ENCODE assay signal across 25 mouse cellular contexts in genomic region chr5:65149706-65150105, GRCm38 (mm10). TPM values are rescaled to one million over a fixed set of nuclear protein-coding genes. Genes with fewer than 3 reads are reported as not detected.
DNase-seq lines count a peak whose midpoint lies in the region; ATAC-seq and TF ChIP-seq lines count a peak whose summit lies in the region.
"Had no signal": no experiment of that assay in that cellular context is flagged by ENCODE, and none has a peak within 500 bp of the region (broad histone marks: within the 10 kb centered on the region; RNA-seq: fewer than 3 reads in every experiment).

No protein-coding gene starts in this region.

- WGBS in hindbrain, postnatal 0 days, result 85% methylated on average over 6 of the region's 6 CpGs
- WGBS in hindbrain, embryonic 14.5 days, result 93% methylated on average over 6 of the region's 6 CpGs
- WGBS in liver, adult 2 months, result 50% methylated on average over 6 of the region's 6 CpGs

- H3K9me3 ChIP-seq in hindbrain, postnatal 0 days (ENCODE audit: low read length), result no peaks in the 10 kb centered on the region
- no peaks in the 10 kb centered on the region for H3K9me3 ChIP-seq in hindbrain, embryonic 14.5 days (ENCODE audit: control insufficient read depth, low read length)
- H3K9me3 ChIP-seq: embryonic facial prominence, embryonic 10.5 days; embryonic facial prominence, embryonic 12.5 days; forebrain, embryonic 13.5 days; G1E had no signal

- H3K4me2 ChIP-seq in hindbrain, postnatal 0 days (ENCODE audit: low read depth, low read length), result no peak overlapping the region
- no peak overlapping the region for H3K4me2 ChIP-seq in hindbrain, embryonic 14.5 days (replicated peaks)
- H3K4me2 ChIP-seq: embryonic facial prominence, embryonic 12.5 days; forebrain, embryonic 13.5 days had no signal

- H3K4me1 ChIP-seq in hindbrain, postnatal 0 days (ENCODE audit: insufficient read depth, low read length), result no peaks in the 10 kb centered on the region
- H3K4me1 ChIP-seq in hindbrain, embryonic 14.5 days (replicated peaks; ENCODE audit: control insufficient read depth, insufficient read depth, low read length), result no peaks in the 10 kb centered on the region
- H3K4me1 ChIP-seq in liver, adult 2 months (ENCODE audit: control insufficient read depth, insufficient read depth, low read length), result peaks cover 19% of the 10 kb centered on the region
- H3K4me1 ChIP-seq: embryonic facial prominence, embryonic 10.5 days; embryonic facial prominence, embryonic 12.5 days; forebrain, embryonic 13.5 days had no signal

- no peaks in the 10 kb centered on the region for H3K27me3 ChIP-seq in hindbrain, postnatal 0 days (ENCODE audit: insufficient read depth, low read length)
- H3K27me3 ChIP-seq in hindbrain, embryonic 14.5 days (ENCODE audit: control insufficient read depth, insufficient read depth, low read length), result no peaks in the 10 kb centered on the region
- H3K27me3 ChIP-seq in liver, adult 2 months (ENCODE audit: control insufficient read depth, insufficient read depth, low read length), result no peaks in the 10 kb centered on the region
- H3K27me3 ChIP-seq: CH12.LX; embryonic facial prominence, embryonic 12.5 days; forebrain, embryonic 13.5 days; Patski had no signal

- no peak overlapping the region for H3K4me3 ChIP-seq in hindbrain, postnatal 0 days (ENCODE audit: low read length)
- H3K4me3 ChIP-seq in hindbrain, embryonic 14.5 days (replicated peaks; ENCODE audit: low read length), result no peak overlapping the region
- H3K4me3 ChIP-seq in layer of hippocampus, adult 2 months, result no peak overlapping the region
- H3K4me3 ChIP-seq in liver, adult 2 months (ENCODE audit: insufficient read depth, low read depth, low read length), result no peak overlapping the region
- H3K4me3 ChIP-seq: embryonic facial prominence, embryonic 10.5 days; embryonic facial prominence, embryonic 12.5 days; forebrain, embryonic 13.5 days had no signal

- no peak for DNase-seq in hindbrain, postnatal 0 days (ENCODE audit: low spot score)
- no peak for DNase-seq in hindbrain, embryonic 14.5 days (ENCODE audit: low spot score)
- peak; percentile 23 to 27 for DNase-seq in kidney, adult 8-10 months
- DNase-seq in kidney, adult 18-20 months, result no peak
- DNase-seq in layer of hippocampus, adult 2 months (ENCODE audit: low spot score in 2 of 2), result no peak
- no peak for DNase-seq in layer of hippocampus, adult 9-11 months
- peak; percentile 88 for DNase-seq in liver, adult 2 months (ENCODE audit: extremely low read depth, low read depth, low spot score)
- DNase-seq in liver, result no peak
- DNase-seq: adrenal gland, adult 8-10 months; B cell, adult 2 months; cerebellum, adult 11-12 months; cerebellum, adult 2 months; cerebellum, adult 9-10 months; cerebellum, postnatal 10 days; cerebellum, postnatal 25 days had no signal

- H3K9ac ChIP-seq in hindbrain, postnatal 0 days (replicated peaks; ENCODE audit: low read length), result no peak overlapping the region
- H3K9ac ChIP-seq in hindbrain, embryonic 14.5 days, result no peak overlapping the region
- no peak overlapping the region for H3K9ac ChIP-seq in liver, adult 2 months (ENCODE audit: low read depth, low read length)
- H3K9ac ChIP-seq: embryonic facial prominence, embryonic 12.5 days; forebrain, embryonic 13.5 days had no signal

- no peaks in the 10 kb centered on the region for H3K79me2 ChIP-seq in liver, adult 2 months (ENCODE audit: control insufficient read depth, insufficient read depth, low read length)

- peak overlapping the region; percentile 49; the same call in 1 of the 2 replicates for H3K27ac ChIP-seq in hindbrain, postnatal 0 days
- no peak overlapping the region for H3K27ac ChIP-seq in hindbrain, embryonic 14.5 days
- peak overlapping the region; percentile 63; the same call in 1 of the 2 replicates for H3K27ac ChIP-seq in layer of hippocampus, adult 2 months
- peak overlapping the region; percentile 81 for H3K27ac ChIP-seq in liver, adult 2 months (replicated peaks; ENCODE audit: insufficient read depth, low read depth, low read length)
- H3K27ac ChIP-seq: embryonic facial prominence, embryonic 10.5 days; embryonic facial prominence, embryonic 12.5 days; forebrain, embryonic 13.5 days had no signal

- peaks cover 29% of the 10 kb centered on the region for H3K36me3 ChIP-seq in hindbrain, postnatal 0 days (ENCODE audit: insufficient read depth, low read length)
- H3K36me3 ChIP-seq in hindbrain, embryonic 14.5 days (replicated peaks; ENCODE audit: control insufficient read depth, insufficient read depth), result peaks cover 70% of the 10 kb centered on the region
- H3K36me3 ChIP-seq in liver, adult 2 months (ENCODE audit: control insufficient read depth, insufficient read depth, low read length), result peaks cover 9% of the 10 kb centered on the region; the same call in 1 of the 2 replicates
- H3K36me3 ChIP-seq: G1E had no signal

- ATAC-seq in hindbrain, postnatal 0 days, result no peak
- no peak for ATAC-seq in hindbrain, embryonic 14.5 days (ENCODE audit: low FRiP score)
- ATAC-seq: activated CD4-positive, CD25-positive, alpha-beta regulatory T cell, adult 4 months; CD4-positive, CD25-positive, alpha-beta regulatory T cell, adult 4 months; forebrain, embryonic 13.5 days; Patski had no signal

- TF ChIP-seq CTCF in hindbrain, postnatal 0 days (IDR thresholded peaks at IDR 0.05; ENCODE audit: low read depth), result no peak
- no peak for TF ChIP-seq CTCF in layer of hippocampus, adult 2 months (conservative IDR thresholded peaks at IDR 0.05)
- TF ChIP-seq CTCF in liver, adult 2 months (IDR thresholded peaks at IDR 0.05; ENCODE audit: low read depth, low read length), result no peak

- TF ChIP-seq POLR2A in liver, adult 2 months (IDR thresholded peaks at IDR 0.05; ENCODE audit: extremely low read depth, insufficient read depth, low read length), result no peak

RNA-seq across cellular contexts. Expression of gene Klhl5, which starts 42.4 kb away (rescaled TPM):
- 47.8 and 49.1 TPM in 2 replicates for total RNA-seq in hindbrain, postnatal 0 days (2014; rRNA removed)
- polyA plus RNA-seq in hindbrain, postnatal 0 days (2015; fragmentation: Nextera tagmentation; extraction: Ambion mirVana), result 49.8 and 53.3 TPM in 2 replicates
- 49.2 and 53.1 TPM in 2 replicates for polyA plus RNA-seq in hindbrain, embryonic 14.5 days (2014; fragmentation: Nextera tagmentation; extraction: Ambion mirVana)
- total RNA-seq in layer of hippocampus, adult 2 months (2021), result 10 to 100 TPM; 53.8 to 62.9 TPM
- 18.5 and 23.8 TPM in 2 replicates for total RNA-seq in liver, adult 2 months (2014; rRNA removed)
- polyA plus RNA-seq in liver, adult 2 months (2012; rRNA removed), result 13.8 and 15.3 TPM in 2 replicates

RNA-seq across cellular contexts. Expression of gene Wdr19, which starts 49.8 kb away (rescaled TPM):
- total RNA-seq in hindbrain, postnatal 0 days (2014; rRNA removed), result 11.1 and 12.9 TPM in 2 replicates
- 8.1 and 9.6 TPM in 2 replicates for polyA plus RNA-seq in hindbrain, postnatal 0 days (2015; fragmentation: Nextera tagmentation; extraction: Ambion mirVana)
- 14.5 and 15.7 TPM in 2 replicates for polyA plus RNA-seq in hindbrain, embryonic 14.5 days (2014; fragmentation: Nextera tagmentation; extraction: Ambion mirVana)
- 10 to 100 TPM; 22.9 to 23.7 TPM for total RNA-seq in layer of hippocampus, adult 2 months (2021)
- total RNA-seq in liver, adult 2 months (2014; rRNA removed), result 2.1 and 2.8 TPM in 2 replicates
- polyA plus RNA-seq in liver, adult 2 months (2012; rRNA removed), result 0.57 and 1.0 TPM in 2 replicates

RNA-seq across cellular contexts. Expression of gene Tmem156, which starts 57.8 kb away (rescaled TPM):
- 0.21 TPM in 1 of 2 replicates, not detected in the other for total RNA-seq in hindbrain, postnatal 0 days (2014; rRNA removed)
- polyA plus RNA-seq in hindbrain, postnatal 0 days (2015; fragmentation: Nextera tagmentation; extraction: Ambion mirVana), result 0.13 TPM in 1 of 2 replicates, not detected in the other
- polyA plus RNA-seq in hindbrain, embryonic 14.5 days (2014; fragmentation: Nextera tagmentation; extraction: Ambion mirVana), result not detected in 2 replicates
- under 1 TPM; 0.39 to 0.44 TPM for total RNA-seq in layer of hippocampus, adult 2 months (2021)
- total RNA-seq in liver, adult 2 months (2014; rRNA removed), result 0.40 and 0.65 TPM in 2 replicates
- not detected in 2 replicates for polyA plus RNA-seq in liver, adult 2 months (2012; rRNA removed)
- total RNA-seq: adrenal gland, postnatal 36 days had no signal
- polyA plus RNA-seq: embryonic facial prominence, embryonic 12.5 days; forebrain, embryonic 11.5 days; forebrain, embryonic 13.5 days; G1E; Patski had no signal

Comparison
In these comparisons a context has a peak if more than half of its experiments do, and no peak if none do; other contexts are left out.
1. DNase-seq: peak in kidney, adult 8-10 months (2 of 2) and liver, adult 2 months (single experiment); none in hindbrain, postnatal 0 days (single experiment), hindbrain, embryonic 14.5 days (single experiment), kidney, adult 18-20 months (single experiment), layer of hippocampus, adult 2 months (0 of 2), layer of hippocampus, adult 9-11 months (single experiment) and liver (single experiment).